Mouse (Mus musculus): ENCODE measurements around the gene Dtl. TPM values are rescaled to one million over a fixed set of nuclear protein-coding genes. Genes with fewer than 3 reads are reported as not detected.

The Dtl gene
- total RNA-seq, 4 experiments from 2014 or later = 0.55 to 0.96 (median 0.75) TPM

Other genes starting within 250 kb of the Dtl start
- 10 to 100 TPM in 3 of 4 experiments, 1 to 10 TPM in 1; 9.0 to 15.2 (median 11.7) TPM for gene Tmem206, start 249.6 kb downstream of the Dtl start, total RNA-seq (2022)
- 10 to 100 TPM; 65.1 to 76.6 (median 70.6) TPM for gene Ppp2r5a, start 172.3 kb downstream of the Dtl start, total RNA-seq (2022)
- gene Ints7, start 92 bp upstream of the Dtl start, total RNA-seq (2022) = 10 to 100 TPM; 24.2 to 27.6 (median 25.9) TPM
- 100 to 1,000 TPM; 123 to 147 (median 134) TPM for gene Lpgat1, start 142.3 kb upstream of the Dtl start, total RNA-seq (2022)
- gene Nek2, start 245.9 kb upstream of the Dtl start, total RNA-seq (2022) = 1 to 10 TPM; 1.2 to 2.2 (median 1.7) TPM

All from layer of hippocampus, adult 8-10 months (tissue).